Mouse (Mus musculus) limb, embryonic 11.5 days (tissue): ENCODE measurements around the gene Miga2. TPM values are rescaled to one million over a fixed set of nuclear protein-coding genes. Genes with fewer than 3 reads are reported as not detected.
"Not testable (repeated sequence)": the region's sequence is repeated elsewhere in the genome, so short reads cannot be mapped to it uniquely, and the experiment has no call there.

Source experiments
- ATAC-seq: fragments of 200-750 bp; cut with Nextera tagmentation; 2 replicates; pipeline ENCODE4 v1.8.0; 2017; ENCODE audit warnings: low read depth; ENCODE audit not compliant: insufficient number of reproducible peaks, low FRiP score, low TSS enrichment
- DNase-seq: peaks from one replicate; pipeline ENCODE4 v3.0.0-alpha.2; 2015; ENCODE audit warnings: low spot score
- H3K27ac ChIP-seq: fragments of 300-500 bp; sonication (generic); replicated peaks from 2 replicates; pipeline ENCODE4 v1.5.1; 2014; ENCODE audit warnings: low read depth, mild to moderate bottlenecking, low read length
- H3K27me3 ChIP-seq: fragments of 300-500 bp; sonication (generic); 2 replicates; pipeline ENCODE4 v1.6.1; 2014; ENCODE audit warnings: mild to moderate bottlenecking, low read length, mixed read lengths; ENCODE audit not compliant: control insufficient read depth, insufficient read depth
- H3K36me3 ChIP-seq: fragments of 300-500 bp; sonication (generic); 2 replicates; pipeline ENCODE4 v1.6.1; 2014; ENCODE audit warnings: mild to moderate bottlenecking, low read length, moderate library complexity, mixed read lengths; ENCODE audit not compliant: control insufficient read depth, insufficient read depth
- H3K4me1 ChIP-seq: fragments of 300-500 bp; sonication (generic); 2 replicates; pipeline ENCODE4 v1.6.1; 2014; ENCODE audit warnings: low read length, mixed read lengths; ENCODE audit not compliant: control insufficient read depth, insufficient read depth
- H3K4me2 ChIP-seq: fragments of 300-500 bp; sonication (generic); 2 replicates; pipeline ENCODE4 v1.6.1; 2014; ENCODE audit warnings: low read depth, mild to moderate bottlenecking, moderate library complexity; ENCODE audit not compliant: severe bottlenecking
- H3K4me3 ChIP-seq: fragments of 300-500 bp; sonication (generic); 2 replicates; pipeline ENCODE4 v1.5.1; 2014; ENCODE audit warnings: low read depth, low read length
- H3K9ac ChIP-seq: fragments of 300-500 bp; sonication (generic); 2 replicates; pipeline ENCODE4 v1.6.1; 2014; ENCODE audit warnings: mild to moderate bottlenecking, low read length
- H3K9me3 ChIP-seq: fragments of 300-500 bp; sonication (generic); 2 replicates; pipeline ENCODE4 v1.6.1; 2016; ENCODE audit warnings: low read length; ENCODE audit not compliant: control insufficient read depth
- WGBS: fragments of 180-500 bp; shearing (Covaris S2); extraction: QIAGEN DNeasy Blood & Tissue Kit; methylation state at CpG from one replicate; pipeline ENCODE4 v1.1.7; 2014; 5-methylcytosine and 5-hydroxymethylcytosine counted together
- polyA plus RNA-seq: library from polyadenylated mRNA; unstranded; fragments of >200 nt; fragmentation: Nextera tagmentation; extraction: Ambion mirVana; gene quantifications from 2 replicates; pipeline ENCODE4 v1.2.1, GENCODE M21; 2014

Miga2 gene
- polyA plus RNA-seq, 1 experiment from 2014 or later: 20.1 TPM

DNA sequence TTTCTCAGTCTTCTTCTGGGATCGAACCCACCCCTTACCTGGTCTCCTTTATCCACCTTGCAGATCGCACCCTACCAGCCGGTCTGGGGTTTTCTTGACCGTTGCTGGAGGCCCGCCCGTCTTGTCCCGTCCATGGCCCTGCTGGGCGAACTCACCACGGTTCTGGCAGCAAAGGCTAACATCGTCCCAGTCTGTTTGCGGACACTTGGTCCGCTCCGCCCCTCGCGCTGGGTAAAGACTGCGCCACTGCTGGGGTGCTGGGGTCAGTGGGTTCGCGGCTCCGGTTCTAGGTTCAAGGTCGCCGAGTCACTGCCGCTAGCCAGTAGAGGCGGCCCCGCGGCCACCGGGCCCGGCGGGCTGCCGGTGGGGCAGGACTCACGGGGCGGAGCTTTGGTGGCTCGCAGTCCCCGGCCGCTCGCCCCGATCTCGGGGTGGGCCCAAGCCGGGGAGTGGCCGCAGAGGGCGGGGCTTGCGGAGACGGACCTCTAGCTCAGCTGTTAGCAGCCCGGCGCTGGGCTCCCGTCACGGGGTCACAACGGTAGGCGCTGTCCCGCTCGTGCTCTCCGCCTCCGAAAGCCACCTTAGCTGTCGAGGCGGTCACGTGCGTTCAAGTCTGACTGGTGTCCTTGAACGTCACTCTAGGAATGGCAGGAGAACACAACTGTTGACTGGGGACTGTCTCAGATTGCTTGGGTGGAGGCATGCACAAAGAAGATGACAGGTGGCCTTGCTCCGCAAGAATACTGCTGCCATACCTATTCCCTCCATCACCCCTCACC is 51.3 kb downstream of the Miga2 start, which contains the start of gene Crat:
Crat (minus strand) TSS at position 657 of the 779 bp plus-strand sequence.
- H3K4me3 ChIP-seq: peak within 1 kb of the TSS; percentile 83
- peak within 1 kb of the TSS; percentile 98 for H3K27ac ChIP-seq
- 1% methylated on average over 58 of the region's 58 CpGs for WGBS
- peak within 1 kb of the TSS; percentile 81 for H3K4me2 ChIP-seq
- peak; percentile 83 for DNase-seq
- no peaks in the 10 kb centered on the region for H3K27me3 ChIP-seq
- H3K9me3 ChIP-seq: no peaks in the 10 kb centered on the region
- peak within 1 kb of the TSS; percentile 95 for H3K9ac ChIP-seq
- H3K36me3 ChIP-seq: no peaks in the 10 kb centered on the region
- peaks cover 25% of the 10 kb centered on the region for H3K4me1 ChIP-seq
- peak; percentile 81 for ATAC-seq

DNA sequence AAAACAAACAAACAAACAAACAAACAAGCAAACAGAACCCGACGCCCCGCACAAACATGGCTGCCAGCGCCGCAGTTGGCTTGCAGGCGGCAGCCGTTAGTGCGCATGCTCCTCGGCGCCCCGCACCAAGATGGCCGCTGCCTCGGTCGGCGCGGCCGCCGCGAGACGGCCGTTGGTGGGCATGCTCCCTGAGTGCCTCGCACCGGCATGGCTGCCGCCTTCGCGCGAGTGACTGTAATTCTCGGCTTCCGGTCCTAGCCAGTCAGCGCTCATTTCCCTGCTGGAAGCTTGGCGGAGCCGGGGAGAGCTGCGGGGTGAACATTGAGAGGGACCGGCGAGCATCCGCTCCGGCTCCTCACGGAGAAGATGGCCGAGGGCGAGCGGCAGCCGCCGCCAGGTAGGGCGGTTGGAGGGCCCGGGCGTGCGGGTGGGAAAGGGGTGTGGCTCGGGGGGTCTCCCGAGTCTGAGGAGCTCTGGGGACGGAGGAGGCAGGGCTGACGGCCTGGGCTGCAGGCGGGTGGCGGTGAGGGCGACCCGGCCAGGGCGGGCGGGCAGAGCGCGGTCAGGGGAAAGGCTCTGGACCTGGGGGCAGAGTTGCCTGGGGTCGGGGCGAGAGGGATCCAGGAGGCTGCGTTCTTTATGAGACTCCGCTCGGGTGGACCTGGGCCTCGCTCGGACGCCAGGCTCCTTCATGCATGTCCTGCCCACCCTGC is 52.1 kb downstream of the Miga2 start, which contains the start of gene Ptpa:
Ptpa (plus strand) TSS at position 104 of the 713 bp plus-strand sequence.
- Histone ChIP-seq H3K27me3 (no peaks in the 10 kb centered on the region), H3K9ac (peak within 1 kb of the TSS; percentile 95), H3K36me3 (no peaks in the 10 kb centered on the region; the same call in 1 of the 2 replicates), H3K9me3 (no peaks in the 10 kb centered on the region), H3K4me1 (peaks cover 25% of the 10 kb centered on the region), H3K4me2 (peak within 1 kb of the TSS; percentile 81), H3K27ac (peak within 1 kb of the TSS; percentile 98), H3K4me3 (peak within 1 kb of the TSS; percentile 83)
- ATAC-seq (peak; percentile 85), DNase-seq (peak; percentile 95)
- whole genome bisulfite sequencing: under 1% methylated on average over 65 of the region's 67 CpGs

DNA sequence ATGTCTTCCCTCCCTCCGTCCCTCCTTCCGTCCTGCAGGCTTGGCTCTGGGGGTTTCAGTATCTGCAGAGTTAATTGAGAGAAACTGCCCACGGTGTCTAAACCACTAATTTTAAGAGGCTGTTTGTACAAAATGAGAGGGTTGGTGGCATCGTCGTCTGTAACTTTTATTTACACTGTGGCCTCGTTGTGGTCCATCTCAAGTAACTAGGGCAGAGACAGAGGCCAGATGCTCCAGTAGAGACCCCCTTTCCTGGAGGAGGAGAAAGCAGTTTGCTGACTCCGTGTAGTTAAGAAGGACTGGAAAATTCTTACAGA is 52.6 kb downstream of the Miga2 start:
- Histone ChIP-seq H3K36me3 (no peaks in the 10 kb centered on the region; the same call in 1 of the 2 replicates), H3K4me2 (peak overlapping the region; percentile 81), H3K4me3 (peak overlapping the region; percentile 83), H3K9ac (peak overlapping the region; percentile 95), H3K27me3 (no peaks in the 10 kb centered on the region), H3K27ac (peak overlapping the region; percentile 98), H3K9me3 (no peaks in the 10 kb centered on the region), H3K4me1 (peaks cover 28% of the 10 kb centered on the region)
- 0% methylated on average over 7 of the region's 7 CpGs for WGBS
- ATAC-seq (no peak), DNase-seq (no peak)

DNA sequence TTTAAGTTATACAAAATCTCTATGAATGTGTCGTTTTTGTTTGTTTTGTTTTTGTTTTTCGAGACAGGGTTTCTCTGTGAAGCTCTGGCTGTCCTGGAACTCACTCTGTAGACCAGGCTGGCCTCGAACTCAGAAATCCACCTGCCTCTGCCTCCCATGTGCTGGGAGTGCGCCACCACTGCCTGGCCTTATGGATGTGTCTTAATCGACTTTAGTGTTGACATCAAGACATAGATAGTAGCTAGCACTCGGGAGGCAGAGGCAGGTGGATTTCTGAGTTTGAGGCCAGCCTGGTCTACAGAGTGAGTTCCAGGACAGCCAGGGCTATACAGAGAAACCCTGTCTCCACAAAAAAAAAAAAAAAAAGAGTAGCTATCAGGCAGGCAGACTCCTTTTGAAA is 53.1 kb downstream of the Miga2 start:
- not testable (repeated sequence) for H3K4me3 ChIP-seq, H3K9me3 ChIP-seq, H3K36me3 ChIP-seq, H3K4me2 ChIP-seq, H3K27ac ChIP-seq, ATAC-seq, DNase-seq, H3K9ac ChIP-seq, H3K27me3 ChIP-seq
- peaks cover 28% of the 10 kb centered on the region for H3K4me1 ChIP-seq
- WGBS: 77% methylated on average over 6 of the region's 6 CpGs

DNA sequence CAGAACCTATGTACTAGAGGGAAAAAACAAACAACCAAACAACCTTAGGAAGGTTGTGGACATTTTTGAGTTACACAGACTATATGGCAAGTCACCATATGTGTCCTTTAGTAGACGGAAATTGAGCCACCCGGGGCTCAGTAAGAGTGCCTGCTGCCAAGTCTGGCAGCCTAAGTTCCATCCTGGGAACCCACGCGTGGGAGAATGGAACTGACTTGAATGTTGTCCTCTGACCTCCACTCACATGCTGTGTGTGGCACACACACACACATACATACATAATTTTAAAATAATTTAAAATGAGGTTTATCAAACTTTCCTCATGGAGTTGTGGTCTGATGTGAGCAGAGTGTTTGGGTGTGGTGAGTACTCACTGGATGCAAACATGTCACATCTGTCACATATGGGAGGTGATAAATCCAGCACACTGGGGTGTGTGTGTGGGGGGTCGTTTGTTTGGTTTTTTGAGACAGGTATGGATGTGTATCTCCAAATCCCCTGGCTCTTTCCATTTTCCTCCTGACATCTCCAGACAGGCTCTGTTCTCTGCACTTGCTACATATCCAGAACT is 53.6 kb downstream of the Miga2 start:
- Histone ChIP-seq H3K9ac (no peak overlapping the region), H3K4me3 (no peak overlapping the region), H3K4me1 (peaks cover 28% of the 10 kb centered on the region), H3K36me3 (no peaks in the 10 kb centered on the region; the same call in 1 of the 2 replicates), H3K27ac (no peak overlapping the region), H3K9me3 (no peaks in the 10 kb centered on the region), H3K27me3 (no peaks in the 10 kb centered on the region), H3K4me2 (no peak overlapping the region; the same call in 1 of the 2 replicates)
- ATAC-seq (no peak), DNase-seq (no peak)
- WGBS: 83% methylated on average over 5 of the region's 5 CpGs

DNA sequence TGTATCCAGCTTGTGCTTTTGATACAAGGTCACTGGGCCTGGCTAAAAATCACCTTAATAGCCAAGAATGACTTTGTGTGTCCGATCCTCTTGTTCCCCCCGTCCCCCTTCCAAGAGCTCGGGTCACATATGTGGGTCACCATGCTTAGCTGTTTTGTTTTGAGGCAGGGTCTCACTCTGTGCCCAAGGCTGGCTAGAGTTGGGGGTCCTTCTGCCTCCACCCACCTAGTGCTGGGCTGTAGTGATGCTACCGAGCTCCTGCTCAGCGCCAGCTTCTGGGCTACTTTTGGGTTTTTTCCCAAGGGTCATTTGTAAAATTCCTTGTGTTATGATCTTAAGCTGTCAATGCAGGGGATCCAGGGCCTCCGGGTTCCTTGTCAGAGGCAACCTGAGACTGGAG is 54.2 kb downstream of the Miga2 start:
- 0 out of 2 replicates have a peak overlapping the region, but pooled peaks have one; percentile 6 for H3K4me3 ChIP-seq
- WGBS: 66% methylated on average over 6 of the region's 6 CpGs
- no peak overlapping the region; the same call in 1 of the 2 replicates for H3K27ac ChIP-seq
- no peaks in the 10 kb centered on the region for H3K9me3 ChIP-seq
- ATAC-seq: no peak
- H3K9ac ChIP-seq: peak overlapping the region; percentile 43; the same call in 1 of the 2 replicates
- peaks cover 28% of the 10 kb centered on the region for H3K4me1 ChIP-seq
- no peaks in the 10 kb centered on the region; the same call in 1 of the 2 replicates for H3K36me3 ChIP-seq
- no peak for DNase-seq
- H3K27me3 ChIP-seq: no peaks in the 10 kb centered on the region
- H3K4me2 ChIP-seq: peak overlapping the region; percentile 37; the same call in 1 of the 2 replicates

DNA sequence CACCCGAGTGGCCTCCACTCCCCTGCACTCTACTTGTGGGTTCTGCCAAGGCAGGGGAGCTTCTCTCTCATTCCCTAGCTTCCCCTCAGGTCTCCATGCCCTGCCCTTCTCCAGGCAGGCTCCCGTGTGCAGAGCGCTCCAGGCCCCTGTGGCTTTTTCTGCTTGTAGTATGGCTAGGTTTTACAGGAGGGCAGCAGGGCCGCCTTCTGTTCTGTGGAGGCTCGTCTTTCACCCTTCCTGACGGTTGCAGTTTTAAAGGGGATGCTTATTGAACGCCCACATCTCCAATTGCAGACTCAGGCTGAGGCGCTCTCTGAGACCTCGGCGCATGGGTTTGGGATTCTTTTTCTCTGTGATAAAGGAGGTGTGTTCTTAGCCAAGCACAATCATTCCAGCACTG is 55.1 kb downstream of the Miga2 start:
- DNase-seq: peak; percentile 60

DNA sequence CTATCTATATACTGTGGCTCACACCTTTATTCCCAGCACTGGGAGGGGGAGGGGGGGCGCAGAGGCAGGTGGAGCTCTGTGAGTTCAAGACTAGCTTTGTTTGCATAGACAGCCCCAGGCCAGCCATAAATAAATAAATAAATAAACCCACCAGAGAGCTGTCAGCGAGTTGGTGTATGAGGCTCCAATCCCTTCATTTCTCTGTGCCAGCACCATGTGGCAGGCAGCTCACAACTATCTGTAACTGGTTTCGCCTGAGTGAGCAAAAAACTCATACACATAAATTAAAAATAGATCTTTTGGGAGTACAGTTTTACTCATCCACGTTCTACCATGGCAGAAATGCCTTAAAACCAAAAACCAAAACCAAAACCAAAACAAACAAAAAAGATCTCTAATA is 57.4 kb downstream of the Miga2 start:
- H3K4me1 ChIP-seq: peaks cover 22% of the 10 kb centered on the region
- ATAC-seq (no peak), DNase-seq (no peak)
- H3K27ac ChIP-seq: no peak overlapping the region
- no peak overlapping the region for H3K4me2 ChIP-seq
- no peaks in the 10 kb centered on the region for H3K9me3 ChIP-seq
- H3K4me3 ChIP-seq: no peak overlapping the region
- no peaks in the 10 kb centered on the region for H3K27me3 ChIP-seq
- H3K9ac ChIP-seq: no peak overlapping the region
- 84% methylated on average over 4 of the region's 4 CpGs for WGBS
- no peaks in the 10 kb centered on the region; the same call in 1 of the 2 replicates for H3K36me3 ChIP-seq

More for the DNA sequence above, 55.1 kb downstream of the Miga2 start:
- H3K4me3 ChIP-seq: no peak overlapping the region
- ATAC-seq: no peak
- no peaks in the 10 kb centered on the region; the same call in 1 of the 2 replicates for H3K36me3 ChIP-seq
- peak overlapping the region; percentile 36; the same call in 1 of the 2 replicates for H3K27ac ChIP-seq
- H3K9me3 ChIP-seq: no peaks in the 10 kb centered on the region
- peaks cover 28% of the 10 kb centered on the region for H3K4me1 ChIP-seq
- H3K4me2 ChIP-seq: peak overlapping the region; percentile 37
- peak overlapping the region; percentile 57 for H3K9ac ChIP-seq
- WGBS: 16% methylated on average over 10 of the region's 10 CpGs
- H3K27me3 ChIP-seq: no peaks in the 10 kb centered on the region
